Mouse (Mus musculus) intestine, embryonic 16.5 days (tissue): ENCODE measurements around the gene Atp2c1. TPM values are rescaled to one million over a fixed set of nuclear protein-coding genes. Genes with fewer than 3 reads are reported as not detected.

Experiments used
- ATAC-seq: fragments of 200-750 bp; cut with Nextera tagmentation; 2 replicates; pipeline ENCODE4 v1.8.0; 2017; ENCODE audit warnings: moderate TSS enrichment, moderate library complexity
- H3K27ac ChIP-seq: fragments of 300-500 bp; sonication (generic); 2 replicates; pipeline ENCODE4 v1.5.1; 2014; ENCODE audit warnings: mild to moderate bottlenecking, low read length
- H3K27me3 ChIP-seq: fragments of 300-500 bp; sonication (generic); replicated peaks from 2 replicates; pipeline ENCODE4 v1.6.1; 2014; ENCODE audit warnings: low read length, control low read depth, mixed read lengths; ENCODE audit not compliant: control insufficient read depth, insufficient read depth
- H3K36me3 ChIP-seq: fragments of 300-500 bp; sonication (generic); 2 replicates; pipeline ENCODE4 v1.6.1; 2014; ENCODE audit warnings: low read length, control low read depth; ENCODE audit not compliant: control insufficient read depth, insufficient read depth
- H3K4me1 ChIP-seq: fragments of 300-500 bp; sonication (generic); 2 replicates; pipeline ENCODE4 v1.6.1; 2014; ENCODE audit warnings: low read length, control low read depth, mixed read lengths; ENCODE audit not compliant: control insufficient read depth, insufficient read depth
- H3K4me2 ChIP-seq: fragments of 300-500 bp; sonication (generic); 2 replicates; pipeline ENCODE4 v1.6.1; 2014; ENCODE audit warnings: low read depth, low read length, control low read depth
- H3K4me3 ChIP-seq: fragments of 300-500 bp; sonication (generic); 2 replicates; pipeline ENCODE4 v1.5.1; 2014; ENCODE audit warnings: mild to moderate bottlenecking, low read length
- H3K9ac ChIP-seq: fragments of 300-500 bp; sonication (generic); 2 replicates; pipeline ENCODE4 v1.6.1; 2014; ENCODE audit warnings: low read depth, low read length
- H3K9me3 ChIP-seq: fragments of 300-500 bp; sonication (generic); 2 replicates; pipeline ENCODE4 v1.6.1; 2016; ENCODE audit warnings: low read length, control low read depth; ENCODE audit not compliant: control insufficient read depth
- WGBS: fragments of 180-500 bp; shearing (Covaris S2); extraction: QIAGEN DNeasy Blood & Tissue Kit; methylation state at CpG from one replicate; pipeline ENCODE4 v1.1.7; 2014; 5-methylcytosine and 5-hydroxymethylcytosine counted together
- polyA plus RNA-seq: library from polyadenylated mRNA; unstranded; fragments of >200 nt; fragmentation: Nextera tagmentation; extraction: Ambion mirVana; gene quantifications from 2 replicates; pipeline ENCODE4 v1.2.1, GENCODE M21; 2015

Gene Atp2c1
- 39.7 and 48.9 TPM in 2 replicates for polyA plus RNA-seq

GRCm38 (mm10) chr9:105527219-105527618 is at the start of gene Atp2c1:
Gene Atp2c1 (minus strand): TSS chr9:105527319.
- no peak for ATAC-seq
- 90% methylated on average over 12 of the region's 12 CpGs for whole genome bisulfite sequencing

GRCm38 (mm10) chr9:105557452-105557851 is 30.3 kb upstream of the Atp2c1 start:
- ATAC-seq = no peak
- Histone ChIP-seq H3K9me3 (no peaks in the 10 kb centered on the region), H3K4me3 (no peak overlapping the region), H3K36me3 (no peaks in the 10 kb centered on the region), H3K4me2 (no peak overlapping the region), H3K27ac (no peak overlapping the region), H3K4me1 (peaks cover 16% of the 10 kb centered on the region), H3K27me3 (no peaks in the 10 kb centered on the region), H3K9ac (no peak overlapping the region)
- WGBS = 82% methylated on average over 5 of the region's 5 CpGs

More at GRCm38 (mm10) chr9:105527219-105527618, at the start of gene Atp2c1:
- H3K9ac ChIP-seq = no peak within 1 kb of the TSS
- H3K27ac ChIP-seq = no peak within 1 kb of the TSS
- peaks cover 5% of the 10 kb centered on the region; the same call in 1 of the 2 replicates for H3K4me1 ChIP-seq
- no peak within 1 kb of the TSS for H3K4me2 ChIP-seq
- no peaks in the 10 kb centered on the region for H3K36me3 ChIP-seq
- H3K27me3 ChIP-seq = no peaks in the 10 kb centered on the region
- H3K4me3 ChIP-seq = no peak within 1 kb of the TSS
- no peaks in the 10 kb centered on the region for H3K9me3 ChIP-seq

- no peak overlapping the region for H3K27ac ChIP-seq
- H3K4me1 ChIP-seq = peaks cover 19% of the 10 kb centered on the region
- H3K4me3 ChIP-seq = no peak overlapping the region
- ATAC-seq = peak; percentile 45; the same call in 1 of the 2 replicates
- H3K4me2 ChIP-seq = no peak overlapping the region
- no peaks in the 10 kb centered on the region for H3K36me3 ChIP-seq
- 45% methylated on average over 8 of the region's 8 CpGs for WGBS
- H3K9ac ChIP-seq = no peak overlapping the region
- no peaks in the 10 kb centered on the region for H3K27me3 ChIP-seq
- no peaks in the 10 kb centered on the region for H3K9me3 ChIP-seq
These were observed 29.1 kb upstream of the Atp2c1 start for GRCm38 (mm10) chr9:105556141-105556735.

- Histone ChIP-seq H3K27me3 (no peaks in the 10 kb centered on the region), H3K9ac (0 out of 2 replicates have a peak overlapping the region, but pooled peaks have one; percentile 14), H3K4me1 (peaks cover 19% of the 10 kb centered on the region), H3K9me3 (no peaks in the 10 kb centered on the region), H3K4me2 (peak overlapping the region; percentile 53), H3K4me3 (peak overlapping the region; percentile 18), H3K27ac (no peak overlapping the region), H3K36me3 (no peaks in the 10 kb centered on the region)
- no peak for ATAC-seq
- 33% methylated on average over 7 of the region's 7 CpGs for WGBS
These were observed 27.3 kb upstream of the Atp2c1 start for GRCm38 (mm10) chr9:105554439-105554807.

GRCm38 (mm10) chr9:105553629-105554438 is 26.7 kb upstream of the Atp2c1 start:
- H3K27me3 ChIP-seq = no peaks in the 10 kb centered on the region
- H3K4me1 ChIP-seq = peaks cover 19% of the 10 kb centered on the region
- H3K9ac ChIP-seq = 0 out of 2 replicates have a peak overlapping the region, but pooled peaks have one; percentile 14
- peak; percentile 31; the same call in 1 of the 2 replicates for ATAC-seq
- H3K27ac ChIP-seq = no peak overlapping the region; the same call in 1 of the 2 replicates
- 19% methylated on average over 24 of the region's 24 CpGs for WGBS
- H3K4me2 ChIP-seq = peak overlapping the region; percentile 53
- no peaks in the 10 kb centered on the region for H3K36me3 ChIP-seq
- no peaks in the 10 kb centered on the region for H3K9me3 ChIP-seq
- peak overlapping the region; percentile 18 for H3K4me3 ChIP-seq

- Histone ChIP-seq H3K4me3 (no peak overlapping the region), H3K27ac (no peak overlapping the region), H3K4me2 (peak overlapping the region; percentile 9; the same call in 1 of the 2 replicates), H3K27me3 (no peaks in the 10 kb centered on the region), H3K9ac (no peak overlapping the region), H3K9me3 (no peaks in the 10 kb centered on the region), H3K4me1 (peaks cover 19% of the 10 kb centered on the region), H3K36me3 (no peaks in the 10 kb centered on the region)
- 31% methylated on average over 4 of the region's 4 CpGs for WGBS
- peak; percentile 77 for ATAC-seq
These were observed 24.3 kb upstream of the Atp2c1 start for GRCm38 (mm10) chr9:105551407-105551806.

- no peak overlapping the region for H3K9ac ChIP-seq
- H3K4me1 ChIP-seq = peaks cover 11% of the 10 kb centered on the region
- no peak overlapping the region for H3K4me3 ChIP-seq
- WGBS = 69% methylated on average over 6 of the region's 6 CpGs
- H3K27ac ChIP-seq = no peak overlapping the region
- H3K4me2 ChIP-seq = no peak overlapping the region
- no peaks in the 10 kb centered on the region for H3K27me3 ChIP-seq
- no peak for ATAC-seq
- H3K36me3 ChIP-seq = no peaks in the 10 kb centered on the region
- no peaks in the 10 kb centered on the region for H3K9me3 ChIP-seq
These were observed 22.0 kb upstream of the Atp2c1 start for GRCm38 (mm10) chr9:105549096-105549495.

- no peak overlapping the region for H3K4me2 ChIP-seq
- H3K4me1 ChIP-seq = no peaks in the 10 kb centered on the region
- H3K9me3 ChIP-seq = no peaks in the 10 kb centered on the region
- ATAC-seq = no peak
- no peak overlapping the region for H3K27ac ChIP-seq
- 77% methylated on average over 8 of the region's 8 CpGs for WGBS
- no peaks in the 10 kb centered on the region for H3K27me3 ChIP-seq
- H3K4me3 ChIP-seq = no peak overlapping the region
- H3K36me3 ChIP-seq = no peaks in the 10 kb centered on the region
- no peak overlapping the region for H3K9ac ChIP-seq
These were observed 17.1 kb upstream of the Atp2c1 start for GRCm38 (mm10) chr9:105544013-105544750.

- no peak overlapping the region for H3K9ac ChIP-seq
- WGBS = 33% methylated on average over 8 of the region's 8 CpGs
- no peaks in the 10 kb centered on the region for H3K36me3 ChIP-seq
- no peak overlapping the region for H3K4me2 ChIP-seq
- H3K27me3 ChIP-seq = no peaks in the 10 kb centered on the region
- no peaks in the 10 kb centered on the region for H3K9me3 ChIP-seq
- ATAC-seq = peak; percentile 53
- peak overlapping the region; percentile 44; the same call in 1 of the 2 replicates for H3K27ac ChIP-seq
- no peak overlapping the region for H3K4me3 ChIP-seq
- no peaks in the 10 kb centered on the region for H3K4me1 ChIP-seq
These were observed 10.4 kb upstream of the Atp2c1 start for GRCm38 (mm10) chr9:105537473-105537872.
